Mouse (Mus musculus) midbrain, embryonic 16.5 days (tissue): ENCODE data around the gene Med11. TPM values are rescaled to one million over a fixed set of nuclear protein-coding genes. Genes with fewer than 3 reads are reported as not detected.

Experiments
- ATAC-seq: fragments of 200-750 bp; cut with Nextera tagmentation; 2 replicates; pipeline ENCODE4 v1.8.0; 2017; ENCODE audit warnings: moderate TSS enrichment
- H3K27ac ChIP-seq: fragments of 300-500 bp; sonication (generic); 2 replicates; pipeline ENCODE4 v1.5.1; 2014; ENCODE audit warnings: mild to moderate bottlenecking, low read length, mixed read lengths
- H3K27me3 ChIP-seq: fragments of 300-500 bp; sonication (generic); 2 replicates; pipeline ENCODE4 v1.6.1; 2014; ENCODE audit warnings: low read depth, low read length, mixed read lengths; ENCODE audit not compliant: control insufficient read depth, insufficient read depth
- H3K36me3 ChIP-seq: fragments of 300-500 bp; sonication (generic); 2 replicates; pipeline ENCODE4 v1.6.1; 2014; ENCODE audit warnings: mild to moderate bottlenecking, low read length, moderate library complexity, mixed read lengths; ENCODE audit not compliant: control insufficient read depth, insufficient read depth
- H3K4me1 ChIP-seq: fragments of 300-500 bp; sonication (generic); 2 replicates; pipeline ENCODE4 v1.6.1; 2014; ENCODE audit warnings: mild to moderate bottlenecking, low read length, mixed read lengths; ENCODE audit not compliant: control insufficient read depth, insufficient read depth
- H3K4me2 ChIP-seq: fragments of 300-500 bp; sonication (generic); 2 replicates; pipeline ENCODE4 v1.6.1; 2014; ENCODE audit warnings: mild to moderate bottlenecking, low read length, mixed read lengths
- H3K4me3 ChIP-seq: fragments of 300-500 bp; sonication (generic); 2 replicates; pipeline ENCODE4 v1.5.1; 2014; ENCODE audit warnings: low read depth, mild to moderate bottlenecking, low read length, moderate library complexity, mixed read lengths
- H3K9ac ChIP-seq: fragments of 300-500 bp; sonication (generic); 2 replicates; pipeline ENCODE4 v1.6.1; 2014; ENCODE audit warnings: low read depth, low read length, mixed read lengths
- H3K9me3 ChIP-seq: fragments of 300-500 bp; sonication (generic); replicated peaks from 2 replicates; pipeline ENCODE4 v1.6.1; 2014; ENCODE audit warnings: mild to moderate bottlenecking, low read length, mixed read lengths; ENCODE audit not compliant: control insufficient read depth, poor library complexity, severe bottlenecking
- WGBS: fragments of 180-500 bp; shearing (Covaris S2); extraction: QIAGEN DNeasy Blood & Tissue Kit; methylation state at CpG from one replicate; pipeline ENCODE4 v1.1.7; 2014; 5-methylcytosine and 5-hydroxymethylcytosine counted together
- polyA plus RNA-seq: library from polyadenylated mRNA; unstranded; fragments of >200 nt; fragmentation: Nextera tagmentation; extraction: Ambion mirVana; gene quantifications from 2 replicates; pipeline ENCODE4 v1.2.1, GENCODE M21; 2015

The Med11 gene
- polyA plus RNA-seq, 1 experiment from 2014 or later, result 44.1 TPM

GRCm38 (mm10) chr11:70458688-70459600, 7.2 kb downstream of the Med11 start, which contains the start of gene Zmynd15:
TSS of gene Zmynd15 (plus strand) at chr11:70459433.
- Histone ChIP-seq H3K36me3 (no peaks in the 10 kb centered on the region), H3K27ac (no peak within 1 kb of the TSS), H3K27me3 (peaks cover 24% of the 10 kb centered on the region), H3K9ac (peak within 1 kb of the TSS; percentile 64), H3K4me1 (peaks cover 5% of the 10 kb centered on the region; the same call in 1 of the 2 replicates), H3K4me3 (peak within 1 kb of the TSS; percentile 37), H3K4me2 (peak within 1 kb of the TSS; percentile 72), H3K9me3 (no peaks in the 10 kb centered on the region; the same call in 1 of the 2 replicates)
- 20% methylated on average over 32 of the region's 32 CpGs for WGBS
- no peak for ATAC-seq

- 7% methylated on average over 30 of the region's 30 CpGs for WGBS
- H3K4me2 ChIP-seq, result peak within 1 kb of the TSS; percentile 72
- no peaks in the 10 kb centered on the region for H3K36me3 ChIP-seq
- ATAC-seq, result no peak
- peaks cover 5% of the 10 kb centered on the region; the same call in 1 of the 2 replicates for H3K4me1 ChIP-seq
- no peak within 1 kb of the TSS for H3K27ac ChIP-seq
- H3K27me3 ChIP-seq, result peaks cover 30% of the 10 kb centered on the region
- no peaks in the 10 kb centered on the region; the same call in 1 of the 2 replicates for H3K9me3 ChIP-seq
- H3K4me3 ChIP-seq, result peak within 1 kb of the TSS; percentile 37
- H3K9ac ChIP-seq, result peak within 1 kb of the TSS; percentile 64
Observed at GRCm38 (mm10) chr11:70459601-70460101, 7.9 kb downstream of the Med11 start, which contains the start of gene Cxcl16. TSS of gene Cxcl16 (minus strand) at chr11:70459984.

- no peak overlapping the region for H3K4me3 ChIP-seq
- H3K9ac ChIP-seq, result no peak overlapping the region
- no peak overlapping the region for H3K4me2 ChIP-seq
- ATAC-seq, result no peak
- 80% methylated on average over 5 of the region's 5 CpGs for WGBS
- no peaks in the 10 kb centered on the region for H3K36me3 ChIP-seq
- H3K9me3 ChIP-seq, result no peaks in the 10 kb centered on the region; the same call in 1 of the 2 replicates
- peaks cover 8% of the 10 kb centered on the region for H3K4me1 ChIP-seq
- H3K27ac ChIP-seq, result no peak overlapping the region
- H3K27me3 ChIP-seq, result peaks cover 28% of the 10 kb centered on the region
Observed at GRCm38 (mm10) chr11:70463970-70464369, 12.3 kb downstream of the Med11 start.

DNA sequence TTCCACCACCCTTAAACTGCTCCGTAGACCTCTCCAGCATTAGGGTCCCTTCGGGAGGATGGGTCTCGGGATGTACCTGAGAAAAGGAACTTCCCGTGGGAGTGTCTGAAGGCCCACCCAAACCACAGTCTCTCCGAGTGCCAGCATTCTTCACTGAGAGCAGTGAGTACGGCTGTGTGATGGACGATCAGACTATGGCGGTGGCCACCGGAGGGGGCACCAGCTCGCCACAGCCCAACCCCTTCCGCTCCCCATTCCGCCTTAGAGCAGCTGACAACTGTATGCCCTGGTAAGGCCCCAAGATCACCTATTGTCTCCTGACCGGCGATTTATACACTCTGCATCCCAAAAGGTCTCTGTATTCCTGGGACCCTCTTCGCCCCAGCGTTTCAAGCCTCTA, 13.5 kb downstream of the Med11 start:
- WGBS, result 25% methylated on average over 16 of the region's 16 CpGs
- Histone ChIP-seq H3K27ac (no peak overlapping the region), H3K9me3 (no peaks in the 10 kb centered on the region; the same call in 1 of the 2 replicates), H3K4me1 (peaks cover 3% of the 10 kb centered on the region; the same call in 1 of the 2 replicates), H3K4me3 (0 out of 2 replicates have a peak overlapping the region, but pooled peaks have one; percentile 4), H3K36me3 (no peaks in the 10 kb centered on the region), H3K27me3 (peaks cover 16% of the 10 kb centered on the region), H3K4me2 (peak overlapping the region; percentile 35), H3K9ac (no peak overlapping the region)
- no peak for ATAC-seq

DNA sequence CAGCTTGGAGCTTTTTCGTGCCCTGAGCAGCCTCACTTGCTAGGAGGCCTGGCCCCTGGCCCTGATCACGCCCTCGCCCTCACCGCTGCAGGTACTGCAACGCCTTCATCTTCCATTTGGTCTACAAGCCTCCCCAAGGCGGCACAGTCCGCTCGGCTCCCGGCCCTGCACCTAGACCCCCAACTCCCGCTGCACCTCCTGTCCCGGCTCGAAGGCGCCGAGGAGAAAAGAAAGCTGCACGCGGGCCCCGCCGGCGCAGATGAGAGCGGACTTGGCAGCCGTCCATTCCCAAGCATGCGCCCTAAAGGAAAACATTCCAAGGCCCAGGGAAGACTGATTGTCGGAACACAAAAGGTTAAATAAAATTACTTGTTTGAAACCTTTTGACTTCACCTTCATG, 14.1 kb downstream of the Med11 start:
- peaks cover 10% of the 10 kb centered on the region for H3K27me3 ChIP-seq
- peaks cover 3% of the 10 kb centered on the region; the same call in 1 of the 2 replicates for H3K4me1 ChIP-seq
- no peaks in the 10 kb centered on the region; the same call in 1 of the 2 replicates for H3K9me3 ChIP-seq
- ATAC-seq, result no peak
- 0 out of 2 replicates have a peak overlapping the region, but pooled peaks have one; percentile 36 for H3K9ac ChIP-seq
- no peak overlapping the region for H3K4me3 ChIP-seq
- H3K27ac ChIP-seq, result no peak overlapping the region
- H3K4me2 ChIP-seq, result peak overlapping the region; percentile 35
- 8% methylated on average over 23 of the region's 23 CpGs for WGBS
- H3K36me3 ChIP-seq, result no peaks in the 10 kb centered on the region

GRCm38 (mm10) chr11:70467902-70468619, 16.3 kb downstream of the Med11 start:
- no peak for ATAC-seq
- H3K9me3 ChIP-seq, result no peaks in the 10 kb centered on the region
- 96% methylated on average over 5 of the region's 5 CpGs for WGBS
- no peaks in the 10 kb centered on the region for H3K36me3 ChIP-seq
- H3K9ac ChIP-seq, result no peak overlapping the region
- peaks cover 10% of the 10 kb centered on the region for H3K27me3 ChIP-seq
- H3K4me1 ChIP-seq, result peaks cover 3% of the 10 kb centered on the region; the same call in 1 of the 2 replicates
- no peak overlapping the region for H3K27ac ChIP-seq
- H3K4me3 ChIP-seq, result no peak overlapping the region
- H3K4me2 ChIP-seq, result no peak overlapping the region

DNA sequence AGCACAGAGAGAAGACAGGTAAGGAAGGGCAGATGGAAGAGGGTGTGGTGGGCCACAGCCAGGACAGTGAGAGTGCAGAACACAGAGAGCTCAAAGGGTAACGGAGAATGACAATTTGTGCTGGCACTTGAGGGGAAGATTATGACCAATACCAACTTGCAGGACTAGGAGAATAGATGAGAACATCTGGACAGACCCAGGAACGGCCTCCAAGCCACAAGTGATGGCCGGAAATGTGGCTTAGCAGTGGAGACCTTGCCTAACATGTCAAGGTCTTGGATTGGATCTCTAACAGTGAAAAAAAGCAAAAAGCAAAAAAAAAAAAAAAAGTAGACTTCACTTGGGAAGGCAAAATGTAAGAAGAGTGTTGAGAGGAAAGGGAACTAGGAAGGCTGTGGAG, 18.0 kb downstream of the Med11 start:
- Histone ChIP-seq H3K9me3 (no peaks in the 10 kb centered on the region), H3K4me2 (no peak overlapping the region), H3K27ac (no peak overlapping the region), H3K4me1 (peaks cover 3% of the 10 kb centered on the region; the same call in 1 of the 2 replicates), H3K4me3 (no peak overlapping the region), H3K9ac (no peak overlapping the region), H3K36me3 (no peaks in the 10 kb centered on the region), H3K27me3 (peaks cover 3% of the 10 kb centered on the region)
- no peak for ATAC-seq
- 87% methylated on average over 3 of the region's 3 CpGs for WGBS

DNA sequence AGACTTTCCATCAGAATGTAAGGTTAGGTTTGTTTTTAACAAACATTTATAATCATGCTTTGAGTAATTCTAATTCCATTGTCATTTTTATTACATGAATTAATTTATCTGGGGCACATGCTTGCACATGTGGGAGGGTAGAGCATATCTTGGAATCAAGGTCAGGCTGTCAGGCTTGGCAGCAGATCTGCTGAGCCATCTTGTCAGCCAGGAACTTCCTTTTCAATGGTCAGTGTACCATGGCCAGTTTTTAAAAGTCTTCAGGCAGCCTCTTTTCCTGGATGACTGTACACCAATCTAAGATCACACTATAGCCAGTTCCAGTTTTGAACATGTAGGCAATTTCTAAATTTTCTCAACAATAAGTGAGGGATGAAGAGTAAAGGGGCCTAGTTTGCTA, 21.0 kb downstream of the Med11 start:
- Histone ChIP-seq H3K4me3 (no peak overlapping the region), H3K9me3 (no peaks in the 10 kb centered on the region), H3K27ac (no peak overlapping the region), H3K4me1 (no peaks in the 10 kb centered on the region), H3K9ac (no peak overlapping the region), H3K36me3 (no peaks in the 10 kb centered on the region), H3K27me3 (no peaks in the 10 kb centered on the region), H3K4me2 (no peak overlapping the region)
- ATAC-seq, result no peak
